Mouse (Mus musculus) heart, postnatal 10 days (tissue): ENCODE results near the gene Sin3a. TPM values are rescaled to one million over a fixed set of nuclear protein-coding genes. Genes with fewer than 3 reads are reported as not detected.

Experiments
- DNase-seq, 2 experiments: peaks; one replicate each; pipeline ENCODE4 v3.0.0; 2021
- intact Hi-C: fragments of 180-260 bp; cut with DNase I; formaldehyde crosslinking; loops from one replicate; pipeline ENCODE4 v1.15.1; 2025
- total RNA-seq, 2 experiments: library from RNA; stranded (reverse); gene quantifications; 2 replicates each; pipeline ENCODE4 v1.2.3; 2021

Sin3a gene
- total RNA-seq, 2 experiments from 2014 or later, result 33.6 to 46.7 TPM

GRCm38 (mm10) chr9:57130577-57131433 is 59.0 kb downstream of the Sin3a start, which contains the start of gene Man2c1:
Gene Man2c1, plus strand, starts transcription at chr9:57130690.
- DNase-seq, result peak; percentile 94 to 95
- intact Hi-C loops, result loop anchor here (1.0 to 2.0 kb wide), 5 partner anchors 54 to 240 kb away; partner anchors contain the start of genes Snupn and Snx33

GRCm38 (mm10) chr9:57137246-57137645 is 65.4 kb downstream of the Sin3a start:
- DNase-seq, result no peak
- intact Hi-C loops, result no loop called here

- intact Hi-C loops, result no loop called here
Measured at GRCm38 (mm10) chr9:57137777-57138176, 65.9 kb downstream of the Sin3a start.

GRCm38 (mm10) chr9:57138507-57138906 is 66.7 kb downstream of the Sin3a start:
- intact Hi-C loops, result no loop called here

More at GRCm38 (mm10) chr9:57137777-57138176, 65.9 kb downstream of the Sin3a start:
- DNase-seq, result no peak

GRCm38 (mm10) chr9:57139110-57139509 is 67.3 kb downstream of the Sin3a start:
- no peak for DNase-seq
- intact Hi-C loops, result no loop called here

More at GRCm38 (mm10) chr9:57138507-57138906, 66.7 kb downstream of the Sin3a start:
- no peak for DNase-seq

GRCm38 (mm10) chr9:57139571-57139970 is 67.7 kb downstream of the Sin3a start:
- intact Hi-C loops, result no loop called here

GRCm38 (mm10) chr9:57141417-57142353 is 69.8 kb downstream of the Sin3a start:
- intact Hi-C loops, result loop anchor here (10.0 kb wide), 1 partner anchor 623 kb away; the partner anchor contains the start of gene Clk3
- no peak for DNase-seq

More at GRCm38 (mm10) chr9:57139571-57139970, 67.7 kb downstream of the Sin3a start:
- DNase-seq, result no peak

- intact Hi-C loops, result loop anchor here (10.0 kb wide), 1 partner anchor 622 kb away; the partner anchor contains the start of gene Clk3
- DNase-seq, result no peak
Measured at GRCm38 (mm10) chr9:57143212-57143611, 71.4 kb downstream of the Sin3a start.

GRCm38 (mm10) chr9:57144830-57145229 is 73.0 kb downstream of the Sin3a start:
- intact Hi-C loops, result loop anchor here (5.0 to 10.0 kb wide), 2 partner anchors 297 to 620 kb away; partner anchors contain the start of genes Clk3 and Ppcdc
- no peak for DNase-seq

GRCm38 (mm10) chr9:57146451-57147066 is 74.7 kb downstream of the Sin3a start:
- intact Hi-C loops, result loop anchor here (5.0 to 10.0 kb wide), 2 partner anchors 296 to 618 kb away; partner anchors contain the start of genes Clk3 and Ppcdc
- DNase-seq, result no peak

- intact Hi-C loops, result loop anchor here (5.0 to 10.0 kb wide), 2 partner anchors 295 to 617 kb away; partner anchors contain the start of genes Clk3 and Ppcdc
- DNase-seq, result peak in 1 of 2 experiments; percentile 43
Measured at GRCm38 (mm10) chr9:57147205-57148143, 75.6 kb downstream of the Sin3a start.

- intact Hi-C loops, result loop anchor here (5.0 to 10.0 kb wide), 2 partner anchors 294 to 616 kb away; partner anchors contain the start of genes Clk3 and Ppcdc
- peak; percentile 89 to 91 for DNase-seq
Measured at GRCm38 (mm10) chr9:57148144-57148878, 76.5 kb downstream of the Sin3a start, which contains the start of gene Neil1. Gene Neil1, minus strand, starts transcription at chr9:57148305.

GRCm38 (mm10) chr9:57149021-57149420 is 77.2 kb downstream of the Sin3a start:
- intact Hi-C loops, result loop anchor here (5.0 to 10.0 kb wide), 2 partner anchors 293 to 616 kb away; partner anchors contain the start of genes Clk3 and Ppcdc

GRCm38 (mm10) chr9:57150192-57150591 is 78.4 kb downstream of the Sin3a start:
- DNase-seq, result no peak
- intact Hi-C loops, result no loop called here

More at GRCm38 (mm10) chr9:57149021-57149420, 77.2 kb downstream of the Sin3a start:
- DNase-seq, result no peak

- DNase-seq, result no peak
- intact Hi-C loops, result no loop called here
Measured at GRCm38 (mm10) chr9:57152331-57152730, 80.5 kb downstream of the Sin3a start.

GRCm38 (mm10) chr9:57156383-57156782 is 84.5 kb downstream of the Sin3a start:
- no peak for DNase-seq
- intact Hi-C loops, result no loop called here

- intact Hi-C loops, result no loop called here
Measured at GRCm38 (mm10) chr9:57156823-57157222, 85.0 kb downstream of the Sin3a start.

GRCm38 (mm10) chr9:57157499-57157898 is 85.7 kb downstream of the Sin3a start:
- intact Hi-C loops, result no loop called here
- no peak for DNase-seq

More at GRCm38 (mm10) chr9:57156823-57157222, 85.0 kb downstream of the Sin3a start:
- no peak for DNase-seq
